Mouse (Mus musculus): ENCODE results near the gene Kirrel2. TPM values are rescaled to one million over a fixed set of nuclear protein-coding genes. Genes with fewer than 3 reads are reported as not detected.

Gene Kirrel2
- polyA plus RNA-seq, 1 experiment from 2014 or later, result not detected

DNA sequence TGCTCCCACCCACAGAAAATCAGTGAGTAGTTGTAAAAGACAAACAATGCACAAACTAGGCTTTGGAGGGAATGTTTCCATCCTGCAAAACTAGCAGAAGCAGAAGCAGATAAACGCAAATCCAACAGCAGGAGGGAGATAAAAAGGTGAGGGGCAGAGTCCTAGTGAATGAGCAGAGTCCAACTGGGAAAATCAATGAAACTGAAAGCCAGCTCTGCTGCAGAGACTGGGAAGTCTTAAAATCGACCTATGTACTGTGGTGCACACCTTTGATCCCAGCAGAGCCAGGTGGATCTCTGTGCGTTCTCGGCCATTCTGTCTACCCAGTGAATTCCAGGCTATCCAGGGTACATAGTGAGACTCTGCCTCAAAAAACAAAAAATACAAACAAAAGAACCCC lies 17.5 kb upstream of the Kirrel2 start:
- ATAC-seq (no peak), DNase-seq (ENCODE audit: low read depth, low spot score) (no peak)
- TF ChIP-seq CTCF (IDR thresholded peaks at IDR 0.05), result no peak
- in situ Hi-C loops (cut with MboI; ENCODE audit: low pct_unique_long_range_greater_than_20kb), result loop anchor here (5.0 kb wide), 1 partner anchor 38 kb away; no protein-coding TSS in a partner anchor
- POLR2A ChIA-PET, result no interaction called here
- CTCF ChIA-PET, result interaction anchor here (1.6 to 1.7 kb wide), 2 partner anchors 9 to 139 kb away, joined by 3 read pairs; no protein-coding TSS in a partner anchor
- H3K27me3 ChIP-seq, result peaks cover 23% of the 10 kb centered on the region

- H3K27me3 ChIP-seq, result peaks cover 24% of the 10 kb centered on the region
- no peak for TF ChIP-seq CTCF (IDR thresholded peaks at IDR 0.05)
- in situ Hi-C loops (cut with MboI; ENCODE audit: low pct_unique_long_range_greater_than_20kb), result loop anchor here (5.0 kb wide), 1 partner anchor 35 kb away; no protein-coding TSS in a partner anchor
- ATAC-seq, result no peak
- CTCF ChIA-PET, result no interaction called here
- DNase-seq (ENCODE audit: low read depth, low spot score), result no peak
- POLR2A ChIA-PET, result no interaction called here
Measured at GRCm38 (mm10) chr7:30472411-30472810, 14.9 kb upstream of the Kirrel2 start.

DNA sequence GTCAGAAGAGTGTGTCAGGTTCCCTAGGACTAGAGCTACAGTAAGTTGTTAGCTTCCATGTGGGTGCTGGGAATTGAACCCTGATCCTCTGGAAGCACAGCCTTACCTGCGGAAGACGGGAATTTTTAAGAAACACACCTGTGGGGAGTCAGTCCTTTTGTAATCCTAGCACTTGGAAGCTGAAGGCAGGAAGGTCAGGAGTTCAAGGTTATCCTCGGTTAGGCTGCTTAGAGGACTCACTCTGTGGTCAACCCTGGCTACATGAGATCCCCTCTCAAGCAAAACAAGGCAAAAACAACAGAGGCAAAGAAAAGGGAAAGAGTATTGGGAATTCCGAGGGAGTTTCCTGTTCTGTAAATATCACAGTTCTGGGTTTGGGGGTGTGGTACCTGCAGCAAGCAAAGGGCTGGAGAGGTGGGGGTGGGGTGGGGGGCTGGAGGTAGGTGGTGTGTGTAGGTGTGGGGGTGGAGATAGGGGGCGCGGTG lies 7.4 kb upstream of the Kirrel2 start:
- POLR2A ChIA-PET, result no interaction called here
- in situ Hi-C loops (cut with MboI; ENCODE audit: low pct_unique_long_range_greater_than_20kb), result no loop called here
- ATAC-seq (no peak), DNase-seq (ENCODE audit: low read depth, low spot score) (no peak)
- peaks cover 78% of the 10 kb centered on the region for H3K27me3 ChIP-seq
- CTCF ChIA-PET, result interaction anchor here (1.3 kb wide), 1 partner anchor 10 kb away, joined by 3 read pairs; no protein-coding TSS in a partner anchor
- TF ChIP-seq CTCF (IDR thresholded peaks at IDR 0.05), result no peak

- in situ Hi-C loops (cut with MboI; ENCODE audit: low pct_unique_long_range_greater_than_20kb), result no loop called here
- H3K27me3 ChIP-seq, result peaks cover 78% of the 10 kb centered on the region
- CTCF ChIA-PET, result no interaction called here
- DNase-seq (ENCODE audit: low read depth, low spot score) (no peak), ATAC-seq (no peak)
- POLR2A ChIA-PET, result no interaction called here
- TF ChIP-seq CTCF (IDR thresholded peaks at IDR 0.05), result no peak
Measured at GRCm38 (mm10) chr7:30463996-30464395, 6.5 kb upstream of the Kirrel2 start.

GRCm38 (mm10) chr7:30463568-30463967 lies 6.1 kb upstream of the Kirrel2 start:
- TF ChIP-seq CTCF (IDR thresholded peaks at IDR 0.05), result no peak
- ATAC-seq (no peak), DNase-seq (ENCODE audit: low read depth, low spot score) (no peak)
- ChIA-PET CTCF (no interaction called here), POLR2A (no interaction called here)
- in situ Hi-C loops (cut with MboI; ENCODE audit: low pct_unique_long_range_greater_than_20kb), result no loop called here
- H3K27me3 ChIP-seq, result peaks cover 78% of the 10 kb centered on the region

DNA sequence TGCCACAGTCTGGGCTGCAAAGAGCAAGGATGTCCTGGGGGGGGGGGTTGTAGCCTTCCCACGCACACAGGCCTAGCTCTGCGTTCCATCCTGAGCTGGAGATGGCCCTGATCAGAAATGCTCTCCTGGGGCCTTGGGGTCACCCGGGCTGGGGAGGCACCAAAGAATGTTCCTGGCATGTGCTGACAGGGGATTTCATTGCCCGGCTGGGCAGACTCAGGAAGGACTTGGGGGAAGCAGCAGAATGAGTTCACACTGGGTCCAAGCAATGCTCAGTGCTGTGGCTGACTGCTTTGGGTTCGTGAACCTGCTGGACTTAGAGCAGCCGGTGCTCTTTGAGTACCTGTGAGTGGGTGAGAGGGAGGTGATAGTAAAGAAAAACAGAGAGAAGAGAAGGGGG lies 2.0 kb upstream of the Kirrel2 start:
- ChIA-PET CTCF (no interaction called here), POLR2A (no interaction called here)
- no peak for ATAC-seq
- no peak for TF ChIP-seq CTCF (IDR thresholded peaks at IDR 0.05)
- in situ Hi-C loops (cut with MboI; ENCODE audit: low pct_unique_long_range_greater_than_20kb), result no loop called here
- no peak for DNase-seq (ENCODE audit: low read depth, low spot score)
- H3K27me3 ChIP-seq, result peaks cover 70% of the 10 kb centered on the region

DNA sequence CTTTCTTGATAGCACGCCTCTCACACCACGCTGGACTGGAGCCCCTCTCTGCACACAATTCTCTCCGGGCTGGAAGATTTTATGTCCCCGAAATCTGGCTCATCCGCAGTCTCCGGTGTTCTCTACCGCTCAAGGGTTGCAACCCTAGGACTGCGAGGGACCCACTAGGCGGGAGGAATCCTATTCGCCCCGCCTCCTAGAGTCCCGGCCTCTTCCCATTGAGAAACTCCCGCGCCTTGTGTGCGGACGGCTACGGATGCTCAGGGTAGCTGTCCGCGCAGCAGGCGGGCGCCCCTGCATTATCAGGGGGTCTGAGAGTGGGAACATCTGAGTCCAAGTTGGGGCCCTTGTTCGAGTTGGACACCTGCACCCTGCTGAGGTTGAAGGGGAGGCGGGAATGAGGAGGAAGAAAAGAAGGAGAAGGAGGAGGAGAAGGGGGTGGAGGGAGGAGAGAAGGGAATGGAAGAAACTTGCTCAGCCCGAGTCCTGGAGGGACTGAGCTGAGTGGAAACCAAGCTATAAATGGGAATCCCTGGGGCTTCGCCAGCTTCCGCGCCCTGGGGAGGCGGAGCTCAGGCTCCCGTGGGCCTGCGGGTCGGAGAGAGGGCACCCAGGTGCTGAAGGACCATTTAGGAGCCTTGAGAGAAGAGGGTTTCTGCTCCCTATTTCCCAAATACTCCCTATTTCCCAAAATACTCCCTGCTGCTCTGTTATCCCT lies 420 bp downstream of the Kirrel2 start:
- in situ Hi-C loops (cut with MboI; ENCODE audit: low pct_unique_long_range_greater_than_20kb), result no loop called here

DNA sequence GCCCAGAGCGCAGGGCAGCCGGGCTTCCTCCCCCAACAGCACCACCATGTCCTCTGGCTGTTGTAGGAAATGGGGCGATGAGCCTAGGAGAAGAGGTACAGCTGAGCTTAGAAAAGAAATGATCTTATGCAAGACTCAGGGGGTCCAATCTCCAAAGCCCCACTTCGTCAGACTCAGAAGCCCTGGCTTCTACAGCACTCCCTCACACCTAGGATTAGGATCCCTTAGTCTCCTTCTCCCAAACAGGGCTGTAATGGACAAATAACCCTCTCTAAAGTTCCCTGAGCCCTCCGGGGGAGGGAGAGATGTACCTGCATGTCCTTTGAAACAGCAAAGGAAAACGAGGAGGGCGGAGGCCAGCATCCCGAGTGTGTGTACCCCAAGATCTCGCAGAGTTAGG lies 1.0 kb downstream of the Kirrel2 start:
- H3K27me3 ChIP-seq, result peaks cover 60% of the 10 kb centered on the region
- TF ChIP-seq CTCF (IDR thresholded peaks at IDR 0.05), result no peak
- POLR2A ChIA-PET, result no interaction called here
- CTCF ChIA-PET, result no interaction called here
- DNase-seq (ENCODE audit: low read depth, low spot score) (no peak), ATAC-seq (no peak)
- in situ Hi-C loops (cut with MboI; ENCODE audit: low pct_unique_long_range_greater_than_20kb), result no loop called here

More for the DNA sequence above, 420 bp downstream of the Kirrel2 start:
- TF ChIP-seq CTCF (IDR thresholded peaks at IDR 0.05), result no peak
- POLR2A ChIA-PET, result no interaction called here
- ATAC-seq, result no peak
- CTCF ChIA-PET, result no interaction called here
- DNase-seq (ENCODE audit: low read depth, low spot score), result no peak
- H3K27me3 ChIP-seq, result peaks cover 64% of the 10 kb centered on the region

DNA sequence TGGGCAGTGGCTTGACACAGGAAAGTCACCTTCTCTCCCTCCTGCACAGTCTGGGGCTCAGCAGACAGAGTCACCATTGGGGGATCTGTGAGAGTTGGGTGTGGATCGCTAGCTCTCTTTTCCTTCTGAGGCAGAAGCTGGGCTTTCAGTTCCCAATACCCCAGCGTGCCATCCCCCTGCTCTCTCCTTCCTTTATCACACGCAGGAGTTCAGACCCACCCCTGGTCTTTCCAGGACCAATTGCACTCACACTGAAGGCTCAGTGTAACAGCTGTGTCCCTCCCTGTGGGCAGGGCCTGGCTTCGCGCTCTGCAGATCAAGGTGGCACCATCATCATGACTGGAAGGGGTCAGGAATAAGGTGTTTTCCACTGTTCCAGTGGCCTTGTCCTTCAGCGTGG lies 3.2 kb downstream of the Kirrel2 start:
- no peak for TF ChIP-seq CTCF (IDR thresholded peaks at IDR 0.05)
- H3K27me3 ChIP-seq, result peaks cover 45% of the 10 kb centered on the region
- in situ Hi-C loops (cut with MboI; ENCODE audit: low pct_unique_long_range_greater_than_20kb), result no loop called here
- ChIA-PET POLR2A (no interaction called here), CTCF (no interaction called here)
- no peak for DNase-seq (ENCODE audit: low read depth, low spot score)
- no peak for ATAC-seq

DNA sequence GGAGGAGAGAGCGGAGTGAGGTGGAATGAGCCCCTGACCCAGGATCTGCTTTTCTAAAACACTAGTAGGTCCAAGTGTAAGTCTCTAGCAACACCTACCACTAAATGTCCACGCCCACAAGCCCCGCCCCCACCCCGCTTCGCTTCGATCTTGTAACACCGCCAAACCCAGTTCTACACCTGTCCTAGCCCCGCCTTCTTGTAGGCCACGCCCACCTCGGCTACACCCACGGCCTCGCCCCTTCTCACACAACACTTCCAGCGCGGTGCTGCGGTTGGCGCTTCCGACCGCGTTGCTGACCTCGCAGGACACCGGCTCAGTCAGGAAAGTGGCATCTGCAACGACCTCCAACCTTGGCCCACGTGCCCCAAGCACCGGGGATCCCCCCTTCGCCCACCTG lies 3.7 kb downstream of the Kirrel2 start:
- in situ Hi-C loops (cut with MboI; ENCODE audit: low pct_unique_long_range_greater_than_20kb), result no loop called here

DNA sequence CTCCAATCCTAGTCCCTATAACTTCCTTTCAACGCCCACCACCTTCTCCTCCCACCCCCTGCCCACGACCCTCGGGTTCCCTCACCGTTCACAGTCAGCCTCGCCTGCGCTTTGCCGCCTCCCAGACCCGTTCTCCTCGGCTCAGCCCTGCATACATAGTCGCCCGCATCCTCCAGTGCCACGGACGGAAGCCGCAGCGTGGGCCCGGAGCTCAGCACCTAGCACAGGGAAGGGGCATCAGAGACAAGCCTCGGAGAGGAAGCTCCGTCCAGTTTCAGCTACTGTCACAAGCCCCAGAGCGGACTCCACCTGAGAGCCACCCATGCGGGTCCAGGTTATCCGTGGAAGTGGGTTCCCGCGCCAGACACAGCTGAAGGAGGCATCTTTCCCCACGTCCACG lies 4.2 kb downstream of the Kirrel2 start:
- no peak for DNase-seq (ENCODE audit: low read depth, low spot score)
- ChIA-PET POLR2A (interaction anchor here (0.6 kb wide), 1 partner anchor 25 kb away, joined by 3 read pairs; no protein-coding TSS in a partner anchor), CTCF (no interaction called here)
- peaks cover 39% of the 10 kb centered on the region for H3K27me3 ChIP-seq
- no peak for ATAC-seq
- no peak for TF ChIP-seq CTCF (IDR thresholded peaks at IDR 0.05)
- in situ Hi-C loops (cut with MboI; ENCODE audit: low pct_unique_long_range_greater_than_20kb), result no loop called here

More for the DNA sequence above, 3.7 kb downstream of the Kirrel2 start:
- ChIA-PET CTCF (no interaction called here), POLR2A (interaction anchor here (0.6 kb wide), 1 partner anchor 24 kb away, joined by 3 read pairs; no protein-coding TSS in a partner anchor)
- ATAC-seq (no peak), DNase-seq (ENCODE audit: low read depth, low spot score) (no peak)
- peaks cover 42% of the 10 kb centered on the region for H3K27me3 ChIP-seq
- TF ChIP-seq CTCF (IDR thresholded peaks at IDR 0.05), result no peak

All from Patski (cell line).